Mouse (Mus musculus) cerebellum, adult (tissue): Measurements from ENCODE around the gene Ftsj1.

Experiments
- ATAC-seq: cut with Nextera tagmentation; 2 replicates; pipeline ENCODE4 v1.9.2; 2017; ENCODE audit warnings: mild to moderate bottlenecking, moderate library complexity, mixed read lengths; ENCODE audit not compliant: insufficient number of reproducible peaks, low FRiP score, low TSS enrichment

The Ftsj1 gene

GRCm38 (mm10) chrX:8222296-8222677 lies 29.9 kb downstream of the Ftsj1 start:
- ATAC-seq: peak; percentile 70; the same call in 1 of the 2 replicates

DNA sequence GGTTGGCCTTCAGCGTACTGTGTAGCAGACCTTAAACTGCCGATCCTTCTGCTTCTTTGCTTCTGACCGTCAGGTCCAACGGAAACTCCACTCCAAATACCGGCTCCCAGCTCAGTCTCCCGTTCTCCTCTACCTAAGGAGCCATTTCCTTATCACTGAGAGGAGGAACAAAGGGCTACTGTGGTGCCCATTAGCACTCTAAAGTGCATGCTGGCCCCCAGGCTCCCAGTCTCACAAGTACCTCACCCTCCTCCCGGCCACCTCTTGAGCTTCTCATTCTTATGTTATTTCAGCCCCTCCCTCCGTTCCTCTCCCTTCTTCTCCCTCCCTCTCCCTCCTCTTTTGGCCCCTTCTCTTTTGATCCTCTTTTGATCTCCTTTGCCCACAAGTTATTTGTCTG lies 32.6 kb downstream of the Ftsj1 start:
- ATAC-seq: no peak

DNA sequence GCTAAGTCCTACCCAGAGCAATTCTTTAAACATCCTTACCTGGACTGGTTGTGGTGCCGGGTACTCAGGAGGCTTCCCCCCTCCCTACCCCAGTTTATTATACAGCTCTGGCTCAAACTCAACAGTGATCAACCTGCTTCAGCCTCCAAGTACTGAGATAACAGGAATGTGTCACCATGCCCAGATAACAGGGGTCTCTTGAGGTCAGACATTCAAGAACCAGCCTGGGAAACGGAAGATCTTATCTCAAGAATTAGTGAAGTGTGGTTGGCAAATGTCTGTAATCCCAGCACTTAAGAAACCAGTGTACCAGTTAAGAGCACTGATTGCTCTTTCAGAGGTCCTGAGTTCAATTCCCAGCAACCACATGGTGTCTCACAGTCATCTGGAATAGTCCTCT lies 34.1 kb downstream of the Ftsj1 start:
- ATAC-seq: no peak

DNA sequence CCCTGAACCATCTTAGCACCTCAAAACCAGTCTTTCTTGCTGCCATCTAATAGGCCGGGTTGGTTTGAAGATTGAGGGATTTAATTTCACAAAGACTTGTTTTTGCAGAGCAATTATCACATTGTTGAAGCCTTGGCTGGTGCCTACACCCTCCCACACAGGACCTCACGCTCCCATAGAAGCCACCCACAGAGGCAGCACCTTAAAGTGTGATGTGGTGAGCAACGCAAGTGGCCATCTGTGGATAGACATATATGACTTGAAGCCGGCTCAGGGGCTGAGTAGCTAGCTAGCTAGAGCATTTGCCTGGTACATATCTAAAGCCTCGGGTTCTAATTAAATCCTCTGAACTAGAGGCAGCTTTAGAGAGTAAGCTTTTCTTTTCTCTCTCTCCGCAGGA lies 34.8 kb downstream of the Ftsj1 start:
- ATAC-seq: no peak

- no peak for ATAC-seq
These were observed 40.6 kb downstream of the Ftsj1 start for GRCm38 (mm10) chrX:8211490-8212207.

DNA sequence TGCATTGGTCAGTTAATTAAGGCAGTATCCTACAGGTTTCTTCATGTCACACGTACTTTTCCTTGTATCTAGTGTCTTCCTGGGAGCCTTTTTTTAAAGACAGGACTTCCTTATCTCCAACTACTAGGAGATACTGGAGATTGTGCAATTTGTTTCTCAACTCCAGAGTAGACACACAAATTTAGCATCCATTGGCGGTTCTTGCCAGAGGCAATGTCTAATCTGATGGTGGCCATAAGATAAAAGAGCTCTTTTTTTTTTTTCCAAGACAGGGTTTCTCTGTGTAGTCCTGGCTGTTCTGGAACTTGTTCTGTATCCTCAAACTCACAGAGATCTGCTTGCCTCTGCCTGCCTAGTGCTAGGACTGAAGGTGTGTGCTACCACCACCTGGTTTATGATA lies 42.5 kb downstream of the Ftsj1 start:
- no peak for ATAC-seq

DNA sequence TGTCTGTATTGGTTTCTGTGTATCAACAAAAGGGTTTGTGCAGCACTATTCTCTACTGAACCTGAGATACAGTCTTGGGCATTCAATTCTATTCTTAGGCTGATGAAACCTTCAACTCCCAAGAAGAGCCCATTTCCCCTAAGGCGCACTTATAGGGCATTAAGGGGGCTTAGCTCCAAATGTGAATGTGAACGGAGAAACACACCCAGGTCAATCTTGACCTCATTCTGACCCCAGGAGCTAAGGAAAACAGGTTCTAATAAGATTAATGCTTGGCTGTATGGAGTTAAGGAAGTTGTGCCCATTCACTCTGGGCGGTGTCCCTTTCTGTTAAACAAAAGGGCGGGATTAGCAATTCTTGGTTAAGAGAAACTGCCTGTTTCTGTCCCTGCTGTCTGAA lies 45.0 kb downstream of the Ftsj1 start:
- ATAC-seq: no peak

DNA sequence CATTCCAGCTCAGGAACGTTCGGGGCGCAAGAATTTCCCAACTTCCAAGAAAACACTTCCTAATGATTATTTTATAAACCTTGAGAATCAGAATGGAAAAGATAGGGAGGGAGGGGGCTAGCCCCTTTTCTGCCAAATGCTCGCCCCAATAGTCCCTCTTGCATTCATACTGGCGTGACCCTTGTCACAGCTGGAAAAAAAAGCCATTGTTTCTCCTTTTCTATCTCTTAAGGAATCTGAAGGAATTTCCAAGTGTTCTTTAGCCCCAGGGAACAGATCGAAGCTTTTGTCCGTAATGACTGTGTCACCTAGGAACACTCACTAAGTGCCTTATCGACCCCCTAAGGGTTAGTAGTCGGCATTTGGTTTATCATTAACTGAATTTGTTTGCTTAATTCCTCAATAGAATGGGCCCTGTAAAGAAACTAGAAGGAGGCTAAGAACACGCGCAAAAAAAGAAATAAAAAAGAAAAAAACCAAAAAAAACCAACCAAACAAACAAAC lies 45.5 kb downstream of the Ftsj1 start:
- ATAC-seq: no peak

DNA sequence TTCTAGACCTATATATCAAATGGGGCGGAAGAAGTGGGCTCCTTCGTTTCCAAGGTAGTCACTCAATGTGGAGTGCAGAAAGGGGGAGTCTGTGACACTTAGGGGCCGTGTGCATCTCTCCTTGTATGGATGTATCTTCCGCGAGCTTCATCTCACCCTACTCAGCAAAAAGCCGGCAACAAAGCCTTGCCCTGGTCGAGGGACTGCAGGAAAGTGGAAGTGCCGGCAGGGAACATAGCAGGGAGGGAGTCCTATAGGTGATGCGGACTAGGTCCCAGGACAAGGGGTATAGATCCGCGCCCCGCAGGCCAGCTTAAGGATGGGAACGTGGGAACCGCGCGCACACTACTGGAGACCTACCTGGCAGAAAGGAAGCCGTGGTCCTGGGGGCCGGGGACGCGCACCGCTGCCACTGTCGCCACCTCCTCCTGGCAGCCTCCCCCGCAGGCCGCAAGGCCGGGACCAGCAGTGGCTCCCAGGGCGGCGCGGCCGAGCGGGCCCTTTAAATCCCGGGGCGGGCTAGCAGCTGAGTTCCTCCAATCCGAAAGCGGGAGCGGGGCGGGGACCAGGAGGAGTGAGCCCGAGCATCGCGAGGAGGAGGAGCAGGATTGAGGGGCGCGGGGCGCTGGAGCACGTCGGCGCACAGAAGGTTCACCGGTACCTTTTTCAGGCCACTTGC lies 46.1 kb downstream of the Ftsj1 start, which contains the start of gene Porcn:
Porcn (minus strand) TSS at position 511 of the 679 bp plus-strand sequence.
- peak; percentile 87 for ATAC-seq

DNA sequence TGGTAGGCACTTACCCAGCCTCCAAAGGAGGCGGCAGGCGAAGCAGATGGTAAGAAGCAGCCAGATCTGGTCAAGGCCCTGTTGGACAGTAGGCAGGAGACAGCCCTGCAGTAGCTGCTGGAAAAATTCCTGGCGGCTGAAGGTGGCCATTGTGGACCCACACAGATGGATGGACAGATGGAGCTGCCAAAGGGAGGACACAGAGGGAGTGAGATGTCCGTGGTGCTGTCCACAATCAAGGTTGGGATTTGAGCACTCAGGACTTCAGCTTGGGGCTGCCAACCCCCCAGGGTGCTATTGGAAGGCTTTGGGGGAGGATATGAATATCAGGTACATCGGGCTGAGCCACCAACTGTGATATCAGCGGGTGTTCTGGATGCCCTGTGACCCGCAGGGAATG lies 46.7 kb downstream of the Ftsj1 start:
- ATAC-seq: peak; percentile 90

DNA sequence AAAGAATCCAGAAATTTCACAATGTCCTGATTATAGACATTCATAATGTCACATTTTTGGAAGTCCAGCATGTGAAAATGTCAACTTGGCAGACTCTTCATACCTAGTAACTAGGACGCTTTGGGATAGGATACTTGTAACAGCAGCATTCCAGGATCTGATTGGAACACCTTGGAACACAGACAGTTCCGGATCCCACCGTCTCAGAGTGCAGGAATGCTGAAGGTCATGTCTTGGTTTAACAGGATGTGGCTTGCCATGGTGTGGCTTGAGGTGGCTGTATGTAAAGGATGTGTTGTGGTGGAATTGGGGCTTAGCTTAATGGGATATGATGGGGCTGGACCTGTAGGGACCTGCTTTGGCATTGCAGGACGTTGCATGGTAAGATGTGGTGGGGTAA lies 47.1 kb downstream of the Ftsj1 start:
- no peak for ATAC-seq

GRCm38 (mm10) chrX:8204076-8204475 lies 48.1 kb downstream of the Ftsj1 start:
- no peak for ATAC-seq

DNA sequence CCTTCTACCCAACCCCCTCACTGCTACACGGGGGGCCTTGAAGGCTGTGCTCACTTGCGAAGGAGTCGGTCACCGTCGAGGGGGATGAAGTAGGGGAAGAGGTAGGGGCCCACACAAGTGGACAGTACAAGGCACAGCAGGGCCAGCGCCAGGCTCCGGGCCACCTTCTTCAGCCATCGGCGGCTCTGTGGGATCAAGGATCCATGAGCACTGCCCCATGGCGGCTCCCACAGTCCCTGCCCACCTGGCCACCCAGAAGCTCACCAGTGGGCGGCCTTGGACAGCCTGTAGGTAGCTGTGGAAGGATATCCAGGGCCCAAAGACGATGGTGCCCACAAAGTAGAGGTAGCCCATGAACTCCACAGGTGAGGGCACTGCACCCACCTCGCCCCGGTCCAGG lies 49.1 kb downstream of the Ftsj1 start:
- ATAC-seq: no peak

DNA sequence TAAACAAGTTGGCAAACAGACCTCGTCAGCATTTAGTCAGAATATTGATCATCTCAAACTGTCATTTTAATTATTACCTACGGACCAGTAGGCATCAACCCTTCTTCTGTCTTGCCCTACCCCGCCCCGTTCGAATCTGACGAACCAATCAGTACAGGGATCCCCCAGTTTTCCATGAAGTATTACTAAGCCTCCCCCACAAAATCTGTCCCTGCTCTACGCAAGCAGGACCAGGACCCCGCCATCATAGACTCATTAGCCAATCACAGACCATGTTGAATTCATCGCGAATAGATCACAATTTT lies 58.8 kb downstream of the Ftsj1 start, which contains the start of gene Ebp:
Ebp (minus strand) TSS at position 94 of the 305 bp plus-strand sequence.
- 0 out of 2 replicates have a peak, but pooled peaks have one; percentile 28 for ATAC-seq

DNA sequence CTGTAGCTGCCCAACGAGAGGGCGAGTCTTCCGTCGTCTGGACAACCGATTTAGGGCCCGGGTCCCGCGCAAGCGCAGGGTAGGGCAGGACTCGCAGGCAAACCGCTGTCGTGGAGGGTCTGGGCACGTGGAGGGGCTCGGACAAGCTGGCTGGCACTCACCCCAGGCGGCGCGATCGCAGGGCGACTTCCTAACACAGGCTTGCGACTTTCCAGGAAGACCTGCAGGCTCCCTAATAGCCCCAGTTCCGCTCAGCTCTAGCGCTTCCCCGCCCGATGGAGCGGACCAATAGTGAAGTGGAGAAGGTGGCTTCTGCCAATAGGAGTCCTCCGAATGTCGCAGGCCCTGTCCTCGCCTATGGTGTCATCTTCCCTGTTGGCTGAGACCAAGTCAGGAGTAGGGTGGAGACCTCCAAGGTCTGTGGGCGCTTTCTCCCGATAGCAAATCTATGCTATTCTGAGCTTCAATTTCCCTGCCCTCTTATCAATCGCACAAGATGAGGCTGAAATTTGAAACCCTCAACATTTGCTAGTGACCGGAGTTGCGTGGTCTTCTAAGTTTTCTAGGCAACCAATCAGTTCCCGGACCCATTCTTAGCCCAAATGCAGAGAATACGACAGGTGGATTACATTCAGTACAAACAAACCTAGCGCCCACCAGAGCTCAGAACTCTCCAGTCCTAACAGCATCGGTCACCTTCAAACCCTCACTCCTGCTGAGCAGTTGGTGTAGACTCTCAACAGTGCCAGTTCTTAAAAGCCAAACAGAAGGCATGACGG lies 59.4 kb downstream of the Ftsj1 start:
- ATAC-seq: peak; percentile 99

DNA sequence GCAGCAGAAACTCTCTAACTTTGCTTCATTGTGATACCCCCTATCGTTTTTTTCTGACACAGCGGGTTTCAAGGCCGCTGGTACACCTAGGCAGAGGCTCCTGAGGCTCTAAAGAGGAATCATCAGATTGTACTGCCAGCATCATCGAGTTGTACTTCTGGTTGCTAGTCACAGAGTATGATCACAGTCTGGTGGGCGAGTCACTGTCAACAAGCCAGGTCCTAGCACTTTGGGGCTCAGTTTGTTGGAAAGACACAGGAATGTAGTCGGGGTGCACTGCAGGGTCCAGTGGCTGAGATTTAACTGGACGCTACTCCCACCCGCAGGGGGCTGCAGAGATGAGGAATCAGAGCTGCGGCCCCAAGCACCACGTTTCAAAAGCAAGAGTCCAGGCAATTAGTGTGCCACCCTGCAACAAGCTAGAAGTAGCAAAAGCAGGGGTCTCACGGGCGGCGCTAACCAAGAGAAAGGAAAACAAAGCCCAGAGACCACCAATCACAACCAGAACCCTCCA lies 60.0 kb downstream of the Ftsj1 start:
- ATAC-seq: no peak
